Mouse (Mus musculus): ENCODE results near the gene Chd5. TPM values are rescaled to one million over a fixed set of nuclear protein-coding genes. Genes with fewer than 3 reads are reported as not detected.

Chd5 gene
- total RNA-seq, 2 experiments from 2014 or later, result not detected

DNA sequence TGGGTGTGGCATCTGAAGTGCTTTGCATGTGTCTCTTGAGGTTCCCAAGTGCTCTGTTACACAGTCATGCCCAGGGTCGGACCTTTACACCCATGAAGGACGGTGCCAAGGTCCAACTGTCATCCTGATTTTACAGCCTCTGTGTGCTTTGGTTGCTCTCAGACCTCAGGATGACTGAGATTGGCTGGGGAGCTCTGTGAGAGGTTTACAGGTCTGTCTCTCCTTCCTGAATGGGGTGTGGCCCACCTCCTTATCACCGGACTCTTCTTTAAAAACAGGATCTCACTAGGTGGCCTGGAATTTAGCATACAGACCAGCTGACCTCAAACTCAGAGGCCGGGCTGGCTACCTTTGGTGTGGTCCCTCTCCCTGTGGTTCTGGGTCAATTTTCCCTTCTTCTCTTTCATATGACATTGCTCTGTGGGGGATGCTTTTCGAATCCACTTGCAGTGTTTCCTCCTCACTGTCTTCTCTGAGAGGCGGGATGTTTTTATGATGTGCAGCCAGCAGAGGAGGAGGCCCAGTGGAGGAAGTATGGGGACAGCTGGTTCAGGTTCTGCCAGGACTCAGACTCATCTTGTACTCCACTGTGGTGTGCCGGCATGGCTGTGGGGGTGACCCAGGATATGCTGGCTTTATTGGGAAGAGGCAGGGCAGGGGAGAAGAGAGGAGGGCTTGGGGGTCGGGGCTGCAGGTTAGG is 12.4 kb downstream of the Chd5 start:
- no peak for ATAC-seq (replicated peaks; ENCODE audit: low FRiP score, low TSS enrichment, poor library complexity, severe bottlenecking)

DNA sequence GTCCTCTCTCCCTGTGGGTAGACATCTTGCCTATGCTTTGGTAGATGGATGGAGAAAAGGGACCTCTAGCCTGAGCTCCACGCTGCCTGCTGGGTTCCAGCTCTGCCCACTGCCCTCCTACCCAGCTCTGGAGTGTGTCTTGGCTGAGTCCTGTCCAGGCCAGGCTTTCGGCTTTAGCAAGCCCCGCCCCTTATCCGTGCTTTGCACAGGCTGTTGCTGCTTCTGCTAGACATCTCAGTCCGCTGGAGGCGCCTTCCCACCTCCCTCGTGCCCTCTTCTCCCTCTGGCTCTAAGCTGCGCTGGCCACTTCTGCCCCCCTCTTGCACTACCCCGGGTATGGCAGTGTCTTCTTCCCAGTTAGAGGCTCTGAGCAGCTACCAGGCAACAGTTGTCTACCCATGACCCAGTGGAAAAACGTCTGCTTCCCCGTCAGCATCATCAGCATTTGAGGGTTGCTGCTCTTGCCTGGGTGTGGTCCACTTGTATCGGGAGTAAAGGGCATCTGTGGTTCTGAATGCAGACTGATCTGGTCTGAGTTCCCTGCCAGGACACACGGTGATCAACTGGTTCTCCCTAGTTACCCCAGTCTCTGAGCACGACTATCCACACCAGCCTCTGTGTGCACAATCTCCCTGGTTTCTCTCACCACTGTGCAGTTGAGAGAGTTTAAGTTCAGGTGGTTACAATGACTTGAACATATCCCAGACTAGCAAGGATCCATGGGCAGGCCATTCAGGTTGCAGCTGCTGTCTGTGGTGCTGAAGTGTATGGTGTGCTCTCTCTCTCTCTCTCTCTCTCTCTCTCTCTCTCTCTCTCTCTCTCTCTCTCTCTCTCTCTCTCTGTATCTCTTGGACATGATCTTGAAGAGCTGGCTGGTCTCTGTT is 13.2 kb downstream of the Chd5 start:
- 0 out of 2 replicates have a peak, but pooled peaks have one; percentile 36 for ATAC-seq (replicated peaks; ENCODE audit: low FRiP score, low TSS enrichment, poor library complexity, severe bottlenecking)

DNA sequence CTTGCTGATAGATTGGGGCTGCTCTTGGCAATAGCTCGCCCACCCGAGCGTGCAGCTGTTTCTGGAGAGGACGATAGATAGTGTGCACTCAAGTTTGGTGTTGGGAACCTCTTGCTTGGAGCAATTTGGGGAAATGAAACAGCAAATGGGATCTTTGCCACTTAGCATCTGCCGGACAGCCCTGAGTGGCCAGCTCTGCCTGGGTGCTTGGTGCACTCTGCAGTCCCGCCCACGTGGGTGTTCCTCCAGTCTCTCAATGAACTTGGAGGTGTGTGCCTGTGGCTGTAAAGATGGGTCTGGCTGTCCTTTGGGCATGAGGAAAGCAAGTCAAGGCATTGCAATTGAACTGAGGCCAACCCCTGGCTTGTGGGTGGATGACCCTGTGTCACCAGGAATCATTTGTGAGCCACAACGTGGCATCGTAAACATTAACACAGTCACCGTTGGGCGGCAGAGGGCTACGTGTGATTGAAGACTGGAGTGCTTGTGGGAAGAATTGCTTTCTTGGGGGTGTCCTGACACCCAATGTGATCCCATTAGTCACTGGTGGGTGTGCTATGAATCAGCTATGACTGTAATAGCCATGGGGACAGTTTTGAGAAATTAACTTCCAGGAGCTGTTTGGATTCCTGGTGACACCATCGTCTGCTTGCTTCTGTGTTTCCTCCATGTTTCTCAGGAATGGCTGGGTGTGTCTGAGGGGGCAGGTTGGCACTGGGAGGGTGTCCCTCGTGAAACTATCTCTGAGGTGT is 15.6 kb downstream of the Chd5 start:
- no peak for ATAC-seq (replicated peaks; ENCODE audit: low FRiP score, low TSS enrichment, poor library complexity, severe bottlenecking)

DNA sequence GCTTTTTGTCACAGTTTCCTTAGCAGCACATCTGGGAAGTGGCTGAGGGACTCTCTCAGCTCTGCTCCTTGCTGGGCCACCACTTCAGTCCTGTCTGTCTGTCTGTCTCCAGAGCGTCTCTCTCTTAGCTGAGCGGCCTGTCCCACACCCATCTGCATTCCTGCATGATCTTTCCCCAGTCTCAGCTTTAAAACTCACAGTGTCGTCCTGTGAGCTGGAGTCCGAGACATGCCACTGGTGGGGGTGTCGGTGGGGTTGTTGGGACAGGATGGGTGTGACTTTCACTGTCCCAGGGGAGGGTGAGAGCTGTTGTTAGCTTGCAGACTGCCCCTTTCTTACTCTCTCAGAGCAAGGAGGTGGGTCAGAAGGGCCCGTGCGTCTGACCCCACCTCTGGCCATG is 17.2 kb downstream of the Chd5 start:
- ATAC-seq (replicated peaks; ENCODE audit: low FRiP score, low TSS enrichment, poor library complexity, severe bottlenecking), result no peak

DNA sequence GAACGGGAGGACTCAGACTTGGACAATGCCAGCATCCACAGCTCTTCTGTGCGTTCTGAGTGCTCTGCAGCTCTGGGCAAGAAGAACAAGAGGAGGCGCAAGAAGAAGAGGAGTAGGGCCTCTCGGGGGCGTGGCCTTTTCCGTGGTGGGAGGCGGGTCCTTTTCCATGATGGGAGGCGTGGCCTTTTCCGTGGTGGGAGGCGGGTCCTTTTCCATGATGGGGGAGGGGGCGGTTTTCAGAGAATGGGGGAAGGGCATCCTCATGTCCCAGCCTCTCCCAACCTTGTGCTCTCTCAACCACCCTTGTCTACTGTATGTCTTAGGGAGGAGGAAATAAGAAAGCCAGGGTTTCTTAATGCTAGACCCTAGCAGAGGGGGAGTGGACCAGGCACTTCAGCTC is 21.2 kb downstream of the Chd5 start:
- ATAC-seq (replicated peaks; ENCODE audit: low FRiP score, low TSS enrichment, poor library complexity, severe bottlenecking), result no peak

GRCm38 (mm10) chr4:152360855-152361254 is 22.4 kb downstream of the Chd5 start:
- peak; percentile 80 for ATAC-seq (replicated peaks; ENCODE audit: low FRiP score, low TSS enrichment, poor library complexity, severe bottlenecking)

DNA sequence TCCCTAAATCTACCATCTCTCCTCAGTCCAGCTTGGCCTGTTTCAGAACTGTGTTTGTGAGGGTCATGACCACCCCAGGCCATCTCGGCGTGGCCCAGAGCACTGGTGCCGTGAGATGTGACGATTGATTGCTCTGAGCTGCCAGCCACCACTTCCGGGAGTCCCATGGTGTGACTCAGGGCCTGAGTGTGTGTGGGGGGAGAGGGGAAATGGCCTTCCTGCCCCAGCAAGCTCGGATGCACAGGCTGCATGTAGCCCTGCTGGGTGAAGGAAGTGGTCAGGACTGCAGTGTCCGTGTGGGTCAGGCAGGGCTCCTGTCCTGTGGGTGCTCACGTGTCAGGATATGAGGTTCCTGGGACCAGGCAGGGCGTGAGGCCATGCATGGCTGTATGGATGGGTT is 23.7 kb downstream of the Chd5 start:
- ATAC-seq (replicated peaks; ENCODE audit: low FRiP score, low TSS enrichment, poor library complexity, severe bottlenecking), result 0 out of 2 replicates have a peak, but pooled peaks have one; percentile 24

DNA sequence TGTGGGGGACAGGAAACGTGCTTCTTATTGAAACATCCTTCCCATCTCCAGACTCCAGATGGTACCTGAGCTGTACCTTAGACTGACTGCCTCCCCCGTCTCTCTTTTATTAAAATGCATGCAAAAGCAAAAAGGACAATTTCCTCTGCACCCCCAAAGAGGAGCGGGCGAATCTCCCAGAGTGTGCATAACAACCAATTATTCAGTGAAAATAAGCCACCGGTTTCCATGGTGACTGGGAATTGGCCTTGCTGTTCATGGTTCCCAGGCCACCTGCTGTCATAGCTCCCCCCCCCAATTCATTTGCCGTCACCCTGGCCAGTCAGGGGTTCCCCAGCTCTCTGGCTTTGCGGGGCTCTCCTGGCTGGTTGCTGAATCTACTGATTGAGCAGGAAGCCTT is 26.8 kb downstream of the Chd5 start:
- no peak for ATAC-seq (replicated peaks; ENCODE audit: low FRiP score, low TSS enrichment, poor library complexity, severe bottlenecking)

DNA sequence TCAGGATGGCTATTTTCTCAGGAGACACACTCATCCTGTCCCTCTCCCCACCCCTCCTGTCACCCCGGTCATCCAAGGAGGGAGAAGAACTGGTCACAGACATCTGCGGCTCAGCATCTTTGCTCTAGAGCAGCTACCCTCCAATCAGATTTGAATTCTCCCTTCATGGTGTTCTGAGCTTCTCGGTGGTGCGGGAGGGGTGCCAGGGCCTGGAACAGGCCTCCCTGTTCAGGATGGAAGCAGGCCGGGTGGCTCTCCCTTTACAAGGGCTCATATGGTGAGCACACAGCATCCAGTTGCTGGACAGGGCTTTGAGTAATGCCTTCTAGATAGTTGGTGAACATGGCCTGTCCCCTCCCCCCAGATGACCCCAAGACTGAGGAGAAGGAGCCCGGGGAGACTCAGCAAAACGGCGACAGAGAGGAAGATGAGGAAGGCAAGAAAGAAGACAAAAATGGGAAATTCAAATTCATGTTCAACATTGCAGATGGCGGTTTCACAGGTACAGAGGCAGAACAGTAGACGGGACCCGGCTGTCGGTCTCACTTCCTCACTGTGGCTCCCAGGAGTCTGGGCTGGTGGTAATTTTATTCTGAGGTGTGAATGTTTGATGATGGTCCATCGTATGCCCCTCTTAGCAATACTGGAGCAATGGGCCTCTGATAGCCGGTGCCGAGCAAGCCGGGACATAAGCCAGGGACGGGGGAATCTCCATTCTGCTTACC is 44.2 kb downstream of the Chd5 start:
- no peak for ATAC-seq (replicated peaks; ENCODE audit: low FRiP score, low TSS enrichment, poor library complexity, severe bottlenecking)

GRCm38 (mm10) chr4:152385644-152386043 is 47.2 kb downstream of the Chd5 start:
- ATAC-seq (replicated peaks; ENCODE audit: low FRiP score, low TSS enrichment, poor library complexity, severe bottlenecking), result 0 out of 2 replicates have a peak, but pooled peaks have one; percentile 29

- ATAC-seq (replicated peaks; ENCODE audit: low FRiP score, low TSS enrichment, poor library complexity, severe bottlenecking), result no peak
These were observed 53.7 kb downstream of the Chd5 start for GRCm38 (mm10) chr4:152392192-152392591.

DNA sequence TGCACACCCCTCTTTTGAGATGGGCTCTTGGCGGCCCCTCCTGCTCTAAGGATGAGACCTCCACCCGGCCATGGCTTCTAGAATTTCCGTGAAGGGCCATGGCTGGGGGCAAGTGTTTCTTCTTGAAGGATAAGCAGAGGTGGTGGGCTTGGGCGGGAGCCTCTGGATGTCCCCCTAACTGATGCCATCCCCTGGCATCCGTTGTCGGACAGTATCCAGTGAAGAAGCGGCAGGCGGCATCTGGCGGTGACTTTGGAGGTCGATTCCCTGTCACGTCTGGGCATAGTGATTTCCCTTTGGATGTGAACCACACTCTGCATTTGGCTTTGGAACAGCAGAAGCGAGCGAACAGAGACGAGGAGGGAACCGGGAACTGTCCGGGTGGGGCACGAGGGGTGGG is 54.2 kb downstream of the Chd5 start:
- ATAC-seq (replicated peaks; ENCODE audit: low FRiP score, low TSS enrichment, poor library complexity, severe bottlenecking), result no peak

DNA sequence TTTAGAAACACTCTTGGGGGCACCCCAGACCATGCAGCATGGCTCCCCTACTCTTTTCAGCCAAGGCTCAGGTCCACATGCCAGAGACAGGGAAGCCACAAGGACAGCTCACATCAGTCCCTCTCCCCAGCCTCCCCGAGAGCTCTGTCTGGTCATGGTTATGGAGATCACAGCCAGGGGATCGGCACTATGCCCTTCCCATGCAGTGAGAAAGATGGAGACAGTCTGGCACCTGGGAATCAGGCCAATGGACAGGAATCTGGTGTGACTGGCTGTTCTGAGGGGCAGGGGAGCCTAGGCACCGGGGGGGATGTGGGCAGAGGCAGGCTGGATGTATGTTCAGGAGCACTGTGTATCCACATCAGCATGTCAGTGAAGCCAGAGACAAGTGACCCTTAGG is 60.5 kb downstream of the Chd5 start:
- ATAC-seq (replicated peaks; ENCODE audit: low FRiP score, low TSS enrichment, poor library complexity, severe bottlenecking), result no peak

DNA sequence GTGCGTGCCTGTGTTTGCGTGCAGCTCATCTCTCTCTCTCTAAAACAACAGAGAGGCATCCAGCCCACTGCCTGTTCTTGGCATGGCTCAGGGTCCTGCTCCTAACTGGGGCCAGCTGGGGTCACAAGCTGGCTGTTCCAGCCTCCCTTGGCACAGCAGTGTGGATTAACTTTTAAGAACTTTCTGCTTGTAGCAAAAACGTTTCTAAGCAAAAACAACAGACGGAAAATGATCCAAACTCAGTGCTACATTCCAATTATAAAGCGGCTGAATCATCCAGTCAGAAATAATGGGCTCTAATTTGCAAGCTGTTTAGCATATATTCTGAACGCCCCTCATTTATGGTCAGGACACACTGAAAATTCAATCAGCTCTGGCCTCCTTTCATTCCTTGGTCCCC is 66.7 kb downstream of the Chd5 start:
- ATAC-seq (replicated peaks; ENCODE audit: low FRiP score, low TSS enrichment, poor library complexity, severe bottlenecking), result no peak

DNA sequence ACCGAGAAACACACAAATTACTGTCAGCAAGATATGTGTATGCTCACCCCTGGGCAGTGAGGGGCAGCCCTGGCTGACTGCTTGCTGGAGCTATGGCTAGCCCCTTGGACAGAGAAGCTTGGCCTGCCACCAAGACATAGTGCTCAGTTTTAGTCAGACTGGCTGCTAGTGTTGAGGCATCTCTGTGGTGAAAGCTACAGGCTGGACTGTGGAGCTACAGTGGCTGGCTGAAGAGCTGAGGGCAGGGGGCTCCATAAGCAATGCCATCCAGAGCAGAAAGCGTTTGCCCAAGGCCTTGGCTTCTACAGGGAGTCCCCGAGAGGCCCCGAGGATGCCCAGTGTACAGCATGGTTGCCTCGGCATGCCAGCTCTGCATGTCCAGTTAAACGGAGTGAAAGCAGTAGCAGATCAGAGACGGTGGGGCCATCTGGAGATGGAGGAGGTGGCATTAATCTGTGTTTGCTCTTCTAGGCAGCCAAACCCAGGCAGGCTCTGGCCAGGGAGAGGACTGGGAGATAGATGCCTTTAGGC is 67.3 kb downstream of the Chd5 start:
- ATAC-seq (replicated peaks; ENCODE audit: low FRiP score, low TSS enrichment, poor library complexity, severe bottlenecking), result no peak

DNA sequence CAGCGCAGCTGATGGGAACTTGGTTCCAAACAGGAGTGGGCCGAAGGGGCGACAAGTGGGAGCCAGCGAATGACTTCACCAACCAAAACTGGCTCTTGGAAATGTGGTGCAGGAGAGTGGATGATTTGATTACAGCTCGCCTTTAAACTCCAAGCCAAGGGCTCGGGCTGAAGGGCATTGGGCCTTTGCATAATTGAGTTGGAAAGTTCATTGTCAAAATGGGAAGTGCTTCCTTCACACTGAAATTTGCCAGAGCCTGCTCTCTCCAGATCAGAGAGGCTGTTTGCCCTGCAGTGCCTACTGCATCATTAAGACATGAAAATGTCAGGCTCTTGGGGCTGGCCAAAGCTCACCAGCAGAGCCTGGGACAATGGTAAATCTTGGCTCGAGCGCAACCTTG is 68.1 kb downstream of the Chd5 start:
- no peak for ATAC-seq (replicated peaks; ENCODE audit: low FRiP score, low TSS enrichment, poor library complexity, severe bottlenecking)

DNA sequence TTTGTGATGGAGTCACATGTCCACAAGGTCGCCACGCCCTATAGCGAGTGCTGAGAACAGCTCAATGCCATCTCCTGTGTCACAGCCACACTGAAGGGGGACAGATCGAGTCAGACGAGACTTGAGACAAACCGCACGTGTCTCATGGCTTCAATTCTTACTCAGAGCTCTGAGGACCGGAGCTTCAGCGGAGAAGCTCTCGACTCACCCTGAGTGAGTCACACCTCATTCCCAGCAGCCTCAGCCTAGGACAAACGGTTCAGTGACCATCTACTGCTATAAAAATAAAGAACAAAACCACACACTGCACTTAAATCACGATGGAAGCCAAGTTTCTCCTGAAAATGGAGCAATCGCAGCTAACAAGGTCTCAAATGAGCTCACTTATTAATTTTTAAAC is 72.5 kb downstream of the Chd5 start:
- no peak for ATAC-seq (replicated peaks; ENCODE audit: low FRiP score, low TSS enrichment, poor library complexity, severe bottlenecking)

- no peak for ATAC-seq (replicated peaks; ENCODE audit: low FRiP score, low TSS enrichment, poor library complexity, severe bottlenecking)
These were observed 74.2 kb downstream of the Chd5 start for GRCm38 (mm10) chr4:152412524-152413080.

Measured in megakaryocyte-erythroid progenitor cell, adult 5-6 weeks (primary cell).